Mouse (Mus musculus): ENCODE results near the gene Gm42906. TPM values are rescaled to one million over a fixed set of nuclear protein-coding genes. Genes with fewer than 3 reads are reported as not detected.

The Gm42906 gene
- polyA plus RNA-seq, 1 experiment from 2014 or later, result not detected

DNA sequence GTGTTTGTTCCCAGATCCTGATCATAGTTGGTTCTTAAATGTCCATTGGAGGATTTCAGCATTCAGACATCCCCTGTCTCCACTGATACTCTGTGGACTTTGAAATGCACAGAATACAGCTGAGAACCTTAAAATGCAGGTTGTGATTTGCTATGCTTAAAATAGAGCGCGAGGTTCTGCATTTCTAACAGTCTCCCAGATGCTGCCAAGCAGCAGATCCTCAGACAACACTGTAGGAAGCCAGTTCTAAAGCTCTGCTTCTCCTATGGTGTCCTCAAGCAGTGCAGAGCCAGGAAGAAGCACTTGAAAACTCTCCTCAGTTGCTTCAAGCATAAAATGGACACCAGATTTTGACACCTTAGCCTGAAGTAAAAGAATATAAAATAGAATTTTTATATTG, 48.1 kb downstream of the Gm42906 start:
- no peaks in the 10 kb centered on the region for H3K27me3 ChIP-seq (replicated peaks)
- no peak overlapping the region for H3K9ac ChIP-seq
- no peak overlapping the region for H3K4me3 ChIP-seq
- H3K27ac ChIP-seq, result no peak overlapping the region
- ATAC-seq (ENCODE audit: low FRiP score, low read depth), result no peak
- no peaks in the 10 kb centered on the region for H3K9me3 ChIP-seq
- H3K36me3 ChIP-seq, result no peaks in the 10 kb centered on the region
- H3K4me2 ChIP-seq (replicated peaks), result no peak overlapping the region
- WGBS, result 81% methylated on average over 2 of the region's 2 CpGs
- no peaks in the 10 kb centered on the region for H3K4me1 ChIP-seq

DNA sequence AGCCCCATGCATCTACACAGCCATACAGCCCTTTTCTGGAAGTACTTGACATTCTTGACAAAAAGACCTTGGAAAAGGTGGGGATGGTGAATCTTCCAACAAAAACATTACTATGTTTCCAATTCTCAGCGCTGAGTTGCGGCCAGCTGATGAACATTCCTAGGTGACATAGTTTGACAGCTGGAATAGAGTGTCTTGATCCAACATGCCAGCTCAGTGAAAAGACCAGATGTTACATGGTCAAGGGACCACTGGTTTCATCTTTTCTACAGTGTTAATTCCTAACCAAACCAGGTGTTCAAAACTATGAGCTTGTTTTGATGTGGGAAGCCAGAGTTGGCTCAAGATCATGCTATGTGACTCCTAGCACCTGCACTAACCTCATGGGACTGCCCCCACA, 48.8 kb downstream of the Gm42906 start:
- 90% methylated on average over 2 of the region's 2 CpGs for WGBS

DNA sequence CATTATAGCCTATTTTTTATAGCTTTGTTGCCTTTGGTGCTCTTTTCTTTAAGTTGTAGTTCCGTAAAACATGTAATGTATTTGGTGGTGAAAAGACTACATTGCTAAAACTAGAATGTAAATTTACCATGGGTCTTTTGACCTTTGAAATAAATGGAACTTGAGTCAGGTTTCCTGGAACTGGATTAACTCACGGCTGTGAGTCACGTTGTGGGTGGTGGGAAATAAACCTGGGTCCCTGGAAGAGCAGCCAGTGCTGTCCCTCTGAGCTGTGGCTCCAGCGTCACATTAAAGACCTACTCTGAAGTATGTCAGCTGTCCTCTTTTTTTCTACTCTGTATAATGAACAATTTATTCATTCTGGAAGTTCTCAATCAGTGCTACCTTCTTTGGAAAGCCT, 51.0 kb downstream of the Gm42906 start:
- Histone ChIP-seq H3K27me3 (replicated peaks) (no peaks in the 10 kb centered on the region), H3K4me1 (no peaks in the 10 kb centered on the region), H3K36me3 (no peaks in the 10 kb centered on the region), H3K4me3 (no peak overlapping the region), H3K4me2 (replicated peaks) (no peak overlapping the region), H3K27ac (no peak overlapping the region), H3K9ac (no peak overlapping the region), H3K9me3 (no peaks in the 10 kb centered on the region)
- 85% methylated on average over 4 of the region's 4 CpGs for WGBS
- no peak for ATAC-seq (ENCODE audit: low FRiP score, low read depth)

More for the DNA sequence above, 48.8 kb downstream of the Gm42906 start:
- no peak overlapping the region for H3K27ac ChIP-seq
- H3K4me3 ChIP-seq, result no peak overlapping the region
- no peaks in the 10 kb centered on the region for H3K27me3 ChIP-seq (replicated peaks)
- no peak overlapping the region for H3K4me2 ChIP-seq (replicated peaks)
- no peaks in the 10 kb centered on the region for H3K36me3 ChIP-seq
- no peak overlapping the region for H3K9ac ChIP-seq
- no peaks in the 10 kb centered on the region for H3K9me3 ChIP-seq
- no peak for ATAC-seq (ENCODE audit: low FRiP score, low read depth)
- no peaks in the 10 kb centered on the region for H3K4me1 ChIP-seq

DNA sequence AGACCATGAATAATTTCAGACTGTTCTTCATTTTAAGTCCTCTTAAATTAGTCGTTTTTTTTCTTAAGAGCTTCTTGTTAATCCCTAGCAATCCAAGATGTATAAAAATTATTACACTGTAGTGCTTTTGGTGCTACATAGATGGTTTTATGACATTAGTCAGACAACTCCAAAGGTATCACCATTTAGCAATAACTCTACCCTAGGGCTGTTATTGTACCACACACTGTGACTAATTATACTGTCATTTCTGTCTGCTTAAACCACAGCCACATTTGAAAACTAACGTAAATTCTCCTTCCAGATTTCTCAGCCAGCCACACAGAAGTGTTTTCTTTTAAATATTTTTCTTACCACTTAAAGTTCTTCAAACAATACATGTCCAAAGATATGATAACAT, 53.1 kb downstream of the Gm42906 start:
- H3K4me1 ChIP-seq, result no peaks in the 10 kb centered on the region
- H3K4me2 ChIP-seq (replicated peaks), result no peak overlapping the region
- H3K9ac ChIP-seq, result no peak overlapping the region
- WGBS, result 67% methylated on average over 2 of the region's 2 CpGs
- ATAC-seq (ENCODE audit: low FRiP score, low read depth), result no peak
- H3K9me3 ChIP-seq, result no peaks in the 10 kb centered on the region
- no peak overlapping the region for H3K4me3 ChIP-seq
- no peaks in the 10 kb centered on the region for H3K27me3 ChIP-seq (replicated peaks)
- no peaks in the 10 kb centered on the region for H3K36me3 ChIP-seq
- H3K27ac ChIP-seq, result no peak overlapping the region

DNA sequence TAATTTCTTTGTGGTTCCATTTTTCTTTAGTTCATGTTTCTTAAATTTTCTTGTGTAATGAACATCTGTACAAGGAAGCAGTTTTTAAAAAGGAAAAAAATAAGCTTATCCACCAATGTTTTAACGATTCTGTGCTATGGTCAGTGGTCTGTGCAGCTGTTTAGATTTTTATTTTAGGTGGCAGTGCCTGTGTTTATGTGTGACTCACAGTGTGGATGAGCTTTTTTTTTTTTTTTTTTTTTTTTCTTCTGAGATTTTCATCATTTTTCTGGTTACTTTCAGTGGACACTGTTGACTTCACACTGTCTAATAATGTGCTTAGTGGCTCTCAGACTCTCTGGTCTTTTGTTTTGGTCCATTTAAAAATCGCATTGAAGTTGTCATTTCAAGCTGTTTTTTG, 56.8 kb downstream of the Gm42906 start:
- peaks cover 5% of the 10 kb centered on the region; the same call in 1 of the 2 replicates for H3K4me1 ChIP-seq
- no peaks in the 10 kb centered on the region for H3K27me3 ChIP-seq (replicated peaks)
- no peak for ATAC-seq (ENCODE audit: low FRiP score, low read depth)
- WGBS, result 79% methylated on average over 2 of the region's 2 CpGs
- H3K4me2 ChIP-seq (replicated peaks), result no peak overlapping the region
- no peaks in the 10 kb centered on the region for H3K9me3 ChIP-seq
- H3K9ac ChIP-seq, result no peak overlapping the region
- no peak overlapping the region for H3K27ac ChIP-seq
- no peaks in the 10 kb centered on the region for H3K36me3 ChIP-seq
- H3K4me3 ChIP-seq, result no peak overlapping the region

DNA sequence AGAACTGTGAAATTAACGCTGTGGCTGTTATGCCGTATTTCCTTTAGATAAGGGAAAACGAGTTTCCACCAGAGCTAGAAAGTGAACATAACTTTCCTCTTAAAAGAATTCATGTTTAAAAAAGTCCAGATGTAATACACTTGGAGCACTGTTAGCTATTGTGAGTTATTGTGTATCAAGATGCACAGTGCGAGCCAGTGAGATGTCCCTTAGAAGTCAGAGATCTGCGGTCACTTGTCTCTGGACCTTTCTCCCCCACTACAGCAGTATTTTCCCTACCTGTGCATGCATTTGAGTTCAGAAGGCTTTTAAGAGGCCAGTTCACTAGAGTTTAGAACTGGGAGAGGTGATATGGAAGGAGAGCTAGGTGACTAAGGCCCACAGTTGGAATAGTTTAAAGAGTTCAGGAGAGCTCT, 58.6 kb downstream of the Gm42906 start:
- H3K27ac ChIP-seq, result peak overlapping the region; percentile 87
- H3K4me1 ChIP-seq, result peaks cover 5% of the 10 kb centered on the region; the same call in 1 of the 2 replicates
- peak overlapping the region; percentile 70 for H3K9ac ChIP-seq
- no peaks in the 10 kb centered on the region for H3K36me3 ChIP-seq
- no peak for ATAC-seq (ENCODE audit: low FRiP score, low read depth)
- H3K9me3 ChIP-seq, result no peaks in the 10 kb centered on the region
- peak overlapping the region; percentile 46 for H3K4me3 ChIP-seq
- H3K4me2 ChIP-seq (replicated peaks), result peak overlapping the region; percentile 66
- H3K27me3 ChIP-seq (replicated peaks), result no peaks in the 10 kb centered on the region
- 65% methylated on average over 5 of the region's 5 CpGs for WGBS

DNA sequence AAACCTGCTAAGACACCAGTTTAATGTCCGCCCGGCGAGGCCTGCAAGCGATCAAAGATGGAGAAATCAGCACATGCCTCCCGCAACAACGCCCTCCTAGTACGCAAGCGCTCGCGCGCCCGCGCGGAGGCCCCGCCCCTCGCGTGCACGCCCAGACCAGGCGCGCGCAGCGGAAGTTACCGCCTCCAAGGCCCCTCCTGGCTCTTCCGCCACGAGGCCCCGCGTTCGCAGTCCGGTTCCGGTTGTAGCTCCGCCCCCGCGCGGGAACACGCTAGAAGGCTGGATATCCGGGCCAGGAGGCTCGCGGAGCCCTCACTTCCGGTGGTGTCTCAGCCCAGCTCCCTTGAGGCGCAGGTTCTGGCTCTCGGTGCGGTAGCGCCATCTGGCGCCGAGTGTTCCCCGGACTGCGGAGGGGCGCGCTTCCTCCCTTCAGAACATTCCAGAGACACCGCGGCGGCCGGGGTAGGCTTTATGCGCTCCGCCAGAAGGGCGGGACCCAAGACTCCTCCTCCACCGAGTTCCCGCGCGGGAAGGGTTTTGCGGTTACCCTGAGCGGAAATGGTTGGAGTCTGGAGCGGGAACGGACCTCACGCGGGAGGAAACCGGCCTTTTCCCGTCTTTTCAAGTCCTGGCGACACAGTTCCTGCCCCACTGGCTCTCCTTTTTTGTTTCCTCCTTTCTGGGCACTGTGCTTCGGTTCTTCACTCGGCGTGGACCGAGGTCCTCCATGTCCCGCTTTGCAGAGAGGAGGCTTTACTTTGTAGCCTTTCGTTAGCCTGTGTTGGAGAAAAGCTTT, 59.4 kb downstream of the Gm42906 start:
- Histone ChIP-seq H3K4me3 (peak overlapping the region; percentile 46), H3K4me2 (replicated peaks) (peak overlapping the region; percentile 66), H3K27ac (peak overlapping the region; percentile 87), H3K4me1 (peaks cover 5% of the 10 kb centered on the region; the same call in 1 of the 2 replicates), H3K27me3 (replicated peaks) (no peaks in the 10 kb centered on the region), H3K9ac (peak overlapping the region; percentile 70), H3K36me3 (no peaks in the 10 kb centered on the region), H3K9me3 (no peaks in the 10 kb centered on the region)
- peak; percentile 98 for ATAC-seq (ENCODE audit: low FRiP score, low read depth)
- whole genome bisulfite sequencing, result 1% methylated on average over 75 of the region's 75 CpGs

DNA sequence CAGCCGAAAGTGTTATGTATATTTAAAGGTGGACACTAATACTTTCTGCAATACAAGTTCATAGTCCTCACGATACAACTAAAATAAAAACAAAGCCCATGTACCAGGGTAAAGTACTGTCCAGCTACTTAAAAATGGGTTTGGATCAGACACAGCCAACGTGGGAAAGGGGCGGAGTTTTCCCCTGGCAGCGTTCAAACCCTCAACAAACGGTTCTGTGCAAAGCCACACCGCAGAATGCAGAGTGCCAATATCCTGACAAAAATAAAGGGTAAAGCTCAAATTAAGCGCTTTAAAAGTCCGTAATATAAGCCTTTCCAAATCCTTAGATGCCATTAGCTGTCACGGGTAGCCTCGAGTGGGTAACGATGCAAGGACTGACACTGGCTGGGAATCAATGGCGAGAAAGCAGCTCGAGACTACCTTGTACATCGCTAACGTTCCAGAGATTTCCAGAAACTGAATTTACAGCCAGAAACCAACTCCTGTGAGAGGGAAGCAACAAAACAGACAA, 60.0 kb downstream of the Gm42906 start:
- Histone ChIP-seq H3K4me2 (replicated peaks) (peak overlapping the region; percentile 66), H3K4me3 (peak overlapping the region; percentile 46), H3K27me3 (replicated peaks) (no peaks in the 10 kb centered on the region), H3K9ac (peak overlapping the region; percentile 70), H3K4me1 (peaks cover 5% of the 10 kb centered on the region; the same call in 1 of the 2 replicates), H3K36me3 (no peaks in the 10 kb centered on the region), H3K27ac (peak overlapping the region; percentile 87), H3K9me3 (no peaks in the 10 kb centered on the region)
- 11% methylated on average over 16 of the region's 16 CpGs for WGBS
- ATAC-seq (ENCODE audit: low FRiP score, low read depth), result peak; percentile 45

DNA sequence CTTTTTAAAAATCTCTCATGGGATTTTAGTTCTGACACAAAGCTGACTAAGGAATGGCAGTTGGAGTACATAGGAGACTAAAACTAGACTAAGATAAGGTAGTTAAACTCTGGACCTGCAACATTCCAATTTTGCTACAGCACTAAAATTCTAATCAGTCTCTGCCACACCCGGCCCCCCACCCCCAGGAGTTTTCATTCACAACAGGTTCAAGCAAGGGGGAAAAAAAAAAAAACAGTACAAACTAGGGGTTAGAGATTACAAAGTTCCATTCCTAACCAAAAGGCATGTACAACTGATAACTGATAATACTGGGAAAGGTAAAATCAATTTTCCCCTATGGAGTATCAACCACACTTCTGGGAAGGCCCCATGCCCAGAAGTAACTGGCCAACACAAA, 60.6 kb downstream of the Gm42906 start:
- Histone ChIP-seq H3K4me2 (replicated peaks) (peak overlapping the region; percentile 66), H3K4me1 (peaks cover 5% of the 10 kb centered on the region; the same call in 1 of the 2 replicates), H3K36me3 (no peaks in the 10 kb centered on the region), H3K27ac (no peak overlapping the region), H3K27me3 (replicated peaks) (no peaks in the 10 kb centered on the region), H3K9me3 (no peaks in the 10 kb centered on the region), H3K4me3 (no peak overlapping the region), H3K9ac (no peak overlapping the region)
- 88% methylated on average over 1 of the region's 1 CpGs for WGBS
- no peak for ATAC-seq (ENCODE audit: low FRiP score, low read depth)

DNA sequence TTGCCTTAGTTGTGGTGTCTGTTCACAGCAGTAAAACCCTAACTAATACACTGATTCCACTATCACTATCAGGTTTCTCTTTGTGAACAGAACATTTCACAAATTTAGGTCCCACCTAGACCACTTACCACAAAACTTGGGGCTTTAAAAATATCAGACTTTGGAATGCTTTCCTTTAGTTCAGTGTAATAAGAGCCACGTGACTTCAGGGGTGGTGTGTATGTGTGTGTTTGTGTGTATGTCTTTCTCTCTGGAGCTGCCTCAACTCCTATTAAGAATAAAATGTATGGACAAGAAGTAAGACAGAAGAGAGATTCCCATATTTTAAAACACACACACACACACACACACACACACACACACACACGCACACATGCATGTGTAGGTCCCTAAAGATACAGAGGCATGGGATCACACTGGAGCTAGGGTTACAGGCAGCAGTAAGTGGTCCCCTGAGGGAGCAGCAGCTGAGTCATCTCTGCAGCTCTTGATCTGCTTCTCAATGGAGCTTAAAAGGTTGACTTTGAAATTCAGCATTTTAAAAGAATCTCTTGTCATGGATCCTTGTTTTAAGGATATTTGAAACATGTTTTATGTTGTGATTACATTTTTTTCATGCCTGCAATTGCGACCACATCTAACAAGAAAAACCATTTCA, 64.5 kb downstream of the Gm42906 start:
- Histone ChIP-seq H3K4me2 (replicated peaks) (no peak overlapping the region), H3K9me3 (no peaks in the 10 kb centered on the region), H3K36me3 (no peaks in the 10 kb centered on the region), H3K27ac (no peak overlapping the region), H3K4me3 (no peak overlapping the region), H3K27me3 (replicated peaks) (no peaks in the 10 kb centered on the region), H3K4me1 (no peaks in the 10 kb centered on the region), H3K9ac (no peak overlapping the region)
- 67% methylated on average over 3 of the region's 3 CpGs for WGBS
- no peak for ATAC-seq (ENCODE audit: low FRiP score, low read depth)

DNA sequence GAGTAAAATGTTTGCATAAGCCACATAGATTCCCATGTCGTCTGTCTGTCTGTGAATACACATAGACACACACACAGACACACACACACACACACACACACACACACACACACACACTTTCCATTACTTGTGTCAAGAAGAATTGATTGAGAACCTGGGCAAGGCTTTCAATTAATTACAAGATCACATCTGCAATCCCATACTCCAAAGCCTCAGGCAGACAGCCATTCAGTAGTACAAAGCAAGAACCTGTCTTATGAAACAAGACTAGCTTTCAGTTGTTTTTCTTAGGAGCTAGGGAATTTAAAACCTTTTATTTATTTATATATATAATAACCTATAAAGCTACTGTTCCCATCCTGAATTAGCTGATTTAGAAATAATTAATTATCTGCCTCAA, 78.3 kb downstream of the Gm42906 start:
- no peak overlapping the region for H3K9ac ChIP-seq
- H3K9me3 ChIP-seq, result no peaks in the 10 kb centered on the region
- no peaks in the 10 kb centered on the region for H3K27me3 ChIP-seq (replicated peaks)
- no peak for ATAC-seq (ENCODE audit: low FRiP score, low read depth)
- no peak overlapping the region for H3K4me3 ChIP-seq
- H3K4me1 ChIP-seq, result no peaks in the 10 kb centered on the region
- no peak overlapping the region for H3K27ac ChIP-seq
- no peak overlapping the region for H3K4me2 ChIP-seq (replicated peaks)
- no peaks in the 10 kb centered on the region for H3K36me3 ChIP-seq
- WGBS, result 93% methylated on average over 1 of the region's 1 CpGs

DNA sequence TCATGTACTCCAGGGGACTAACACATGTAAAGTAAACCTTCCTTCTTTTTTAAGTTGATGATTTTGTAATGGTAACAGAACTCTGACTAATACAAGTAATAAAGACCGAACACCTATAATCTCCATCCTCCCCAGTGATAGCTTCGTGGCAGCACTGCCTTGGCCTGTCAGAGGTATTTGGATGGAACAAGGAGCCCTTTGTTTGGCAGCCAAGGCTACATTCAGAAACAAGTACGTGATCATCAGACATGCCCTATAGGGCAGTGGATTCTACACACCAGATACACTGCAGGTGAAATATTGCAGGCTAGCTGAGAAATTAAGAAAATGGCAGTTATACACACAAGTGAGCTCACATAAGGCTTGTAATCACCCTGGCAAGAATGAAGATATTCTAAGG, 79.5 kb downstream of the Gm42906 start:
- Histone ChIP-seq H3K4me3 (no peak overlapping the region), H3K9ac (no peak overlapping the region), H3K36me3 (no peaks in the 10 kb centered on the region), H3K4me2 (replicated peaks) (no peak overlapping the region), H3K4me1 (no peaks in the 10 kb centered on the region), H3K9me3 (no peaks in the 10 kb centered on the region), H3K27ac (no peak overlapping the region), H3K27me3 (replicated peaks) (no peaks in the 10 kb centered on the region)
- no peak for ATAC-seq (ENCODE audit: low FRiP score, low read depth)
- 80% methylated on average over 3 of the region's 3 CpGs for WGBS

All from neural tube, embryonic 12.5 days (tissue).